Mouse (Mus musculus) kidney, embryonic 14.5 days (tissue): ENCODE measurements around the gene Tmem60. TPM values are rescaled to one million over a fixed set of nuclear protein-coding genes. Genes with fewer than 3 reads are reported as not detected.

Experiments
- ATAC-seq: fragments of 200-750 bp; cut with Nextera tagmentation; 2 replicates; pipeline ENCODE4 v1.8.0; 2017; ENCODE audit warnings: moderate number of reproducible peaks, mild to moderate bottlenecking, moderate TSS enrichment, moderate library complexity; ENCODE audit not compliant: low FRiP score, low TSS enrichment
- H3K27ac ChIP-seq: fragments of 300-500 bp; sonication (generic); 2 replicates; pipeline ENCODE4 v1.5.1; 2014; ENCODE audit warnings: low read depth, mild to moderate bottlenecking, low read length, moderate library complexity, mixed read lengths
- H3K27me3 ChIP-seq: fragments of 300-500 bp; sonication (generic); 2 replicates; pipeline ENCODE4 v1.6.1; 2014; ENCODE audit warnings: mild to moderate bottlenecking, low read length; ENCODE audit not compliant: control insufficient read depth, insufficient read depth
- H3K36me3 ChIP-seq: fragments of 300-500 bp; sonication (generic); 2 replicates; pipeline ENCODE4 v1.6.1; 2014; ENCODE audit warnings: low read length, mixed read lengths; ENCODE audit not compliant: control insufficient read depth, insufficient read depth
- H3K4me1 ChIP-seq: fragments of 300-500 bp; sonication (generic); 2 replicates; pipeline ENCODE4 v1.6.1; 2014; ENCODE audit warnings: low read length, mixed read lengths; ENCODE audit not compliant: control insufficient read depth, insufficient read depth
- H3K4me2 ChIP-seq: fragments of 300-500 bp; sonication (generic); replicated peaks from 2 replicates; pipeline ENCODE4 v1.6.1; 2014; ENCODE audit warnings: low read depth, mild to moderate bottlenecking, low read length
- H3K4me3 ChIP-seq: fragments of 300-500 bp; sonication (generic); 2 replicates; pipeline ENCODE4 v1.5.1; 2014; ENCODE audit warnings: mild to moderate bottlenecking, low read length
- H3K9ac ChIP-seq: fragments of 300-500 bp; sonication (generic); 2 replicates; pipeline ENCODE4 v1.6.1; 2014; ENCODE audit warnings: low read depth, mild to moderate bottlenecking, low read length, moderate library complexity
- H3K9me3 ChIP-seq: fragments of 300-500 bp; sonication (generic); 2 replicates; pipeline ENCODE4 v1.6.1; 2016; ENCODE audit warnings: low read length; ENCODE audit not compliant: control insufficient read depth
- WGBS: fragments of 180-500 bp; shearing (Covaris S2); extraction: QIAGEN DNeasy Blood & Tissue Kit; methylation state at CpG from one replicate; pipeline ENCODE4 v1.1.7; 2014; 5-methylcytosine and 5-hydroxymethylcytosine counted together
- polyA plus RNA-seq: library from polyadenylated mRNA; unstranded; fragments of >200 nt; fragmentation: Nextera tagmentation; extraction: Ambion mirVana; gene quantifications from 2 replicates; pipeline ENCODE4 v1.2.1, GENCODE M21; 2014

Gene Tmem60
- polyA plus RNA-seq, 1 experiment from 2014 or later, result 48.0 TPM

DNA sequence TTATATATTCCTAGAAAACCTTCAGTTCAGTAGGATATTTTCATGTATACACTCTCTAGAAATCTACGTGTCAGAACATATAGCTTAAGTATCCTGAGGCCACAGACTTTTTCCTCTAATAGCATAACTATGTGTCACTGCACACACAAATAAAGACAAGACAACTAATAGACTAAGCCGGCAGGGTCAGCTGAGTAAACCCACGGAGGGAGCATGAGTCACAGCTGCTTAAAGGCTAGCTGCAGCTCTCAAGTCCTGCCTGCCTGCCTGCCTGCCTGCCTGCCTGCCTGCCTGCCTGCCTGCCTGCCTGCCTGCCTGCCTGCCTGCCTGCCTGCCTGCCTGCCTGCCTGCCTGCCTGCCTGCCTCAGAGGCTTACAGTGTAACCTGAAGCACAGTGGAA is 43.5 kb downstream of the Tmem60 start:
- H3K4me3 ChIP-seq, result no peak overlapping the region
- 77% methylated on average over 3 of the region's 3 CpGs for whole genome bisulfite sequencing

GRCm38 (mm10) chr5:20929669-20930151 is 47.7 kb downstream of the Tmem60 start:
- H3K9me3 ChIP-seq, result no peaks in the 10 kb centered on the region
- H3K4me1 ChIP-seq, result no peaks in the 10 kb centered on the region
- H3K36me3 ChIP-seq, result no peaks in the 10 kb centered on the region
- H3K4me2 ChIP-seq, result no peak overlapping the region
- H3K9ac ChIP-seq, result no peak overlapping the region
- H3K27ac ChIP-seq, result no peak overlapping the region
- no peak overlapping the region for H3K4me3 ChIP-seq
- no peak for ATAC-seq
- 50% methylated on average over 6 of the region's 6 CpGs for WGBS
- H3K27me3 ChIP-seq, result no peaks in the 10 kb centered on the region

More for the DNA sequence above, 43.5 kb downstream of the Tmem60 start:
- Histone ChIP-seq H3K27ac (no peak overlapping the region), H3K9ac (no peak overlapping the region), H3K9me3 (no peaks in the 10 kb centered on the region), H3K4me1 (no peaks in the 10 kb centered on the region), H3K27me3 (no peaks in the 10 kb centered on the region), H3K4me2 (no peak overlapping the region), H3K36me3 (no peaks in the 10 kb centered on the region)
- ATAC-seq, result no peak

DNA sequence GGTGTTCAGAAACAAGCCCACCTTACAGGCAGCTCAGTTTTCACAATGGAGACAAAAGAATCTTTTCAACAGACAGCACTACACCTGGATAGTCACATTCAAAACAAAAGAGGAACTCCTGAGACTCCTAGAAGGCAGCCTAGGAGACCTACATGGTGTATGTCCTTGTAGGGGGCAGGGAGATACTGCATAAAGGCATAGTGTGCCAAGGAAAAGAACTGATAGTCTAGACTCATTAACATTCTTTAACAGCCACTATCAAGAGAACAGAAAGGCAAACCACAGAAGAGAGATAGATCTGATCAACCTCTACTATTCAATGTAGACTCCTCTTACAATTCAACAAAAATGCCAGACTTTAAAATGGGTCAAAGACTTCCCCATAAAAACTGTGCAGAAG is 48.4 kb downstream of the Tmem60 start:
- no peaks in the 10 kb centered on the region for H3K27me3 ChIP-seq
- no peak for ATAC-seq
- no peaks in the 10 kb centered on the region for H3K36me3 ChIP-seq
- H3K4me3 ChIP-seq, result no peak overlapping the region
- H3K4me2 ChIP-seq, result no peak overlapping the region
- no peak overlapping the region for H3K27ac ChIP-seq
- H3K4me1 ChIP-seq, result no peaks in the 10 kb centered on the region
- H3K9ac ChIP-seq, result no peak overlapping the region
- no peaks in the 10 kb centered on the region for H3K9me3 ChIP-seq

DNA sequence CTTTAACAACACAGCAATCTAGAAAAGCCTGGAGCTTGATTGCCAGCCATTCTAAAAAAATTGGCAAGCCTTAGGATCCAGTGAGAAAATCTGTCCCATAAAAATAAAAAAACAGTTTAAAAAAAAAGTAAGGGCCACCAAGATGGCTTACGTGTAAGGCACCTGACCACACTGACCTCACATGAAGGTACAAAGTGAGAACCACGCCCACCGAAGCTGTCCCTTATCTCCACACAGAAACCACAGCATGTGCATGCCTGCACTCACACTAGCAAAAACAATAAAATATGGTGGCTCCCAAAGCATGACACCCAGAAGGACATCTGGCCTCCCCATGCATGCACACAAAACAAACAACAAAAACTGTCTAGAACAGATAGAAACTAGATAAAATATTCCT is 49.3 kb downstream of the Tmem60 start:
- no peak overlapping the region for H3K27ac ChIP-seq
- no peak overlapping the region for H3K9ac ChIP-seq
- no peaks in the 10 kb centered on the region for H3K4me1 ChIP-seq
- no peaks in the 10 kb centered on the region for H3K27me3 ChIP-seq
- no peak for ATAC-seq
- no peak overlapping the region for H3K4me2 ChIP-seq
- no peaks in the 10 kb centered on the region for H3K9me3 ChIP-seq
- H3K36me3 ChIP-seq, result no peaks in the 10 kb centered on the region
- 91% methylated on average over 3 of the region's 3 CpGs for WGBS
- no peak overlapping the region for H3K4me3 ChIP-seq

DNA sequence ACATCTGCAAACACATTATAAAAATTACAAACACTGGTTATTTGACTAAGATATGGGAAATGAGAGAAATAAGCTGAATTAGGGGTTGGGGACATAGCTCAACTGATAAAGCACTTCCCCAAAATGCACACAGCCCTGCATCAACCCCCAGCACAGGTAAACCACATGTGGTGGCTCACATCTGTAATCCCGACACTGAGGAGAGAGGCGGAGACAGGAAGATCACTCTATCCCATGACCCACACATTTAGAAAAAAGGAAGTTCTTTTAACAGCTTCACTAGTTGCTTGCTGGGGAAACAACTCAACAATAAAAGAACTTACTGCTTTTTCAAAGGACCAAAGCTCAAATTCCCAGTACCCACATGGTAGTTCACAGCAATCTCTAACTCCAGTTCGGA is 50.6 kb downstream of the Tmem60 start:
- WGBS, result 89% methylated on average over 3 of the region's 3 CpGs
- H3K36me3 ChIP-seq, result no peaks in the 10 kb centered on the region
- ATAC-seq, result no peak
- H3K4me3 ChIP-seq, result no peak overlapping the region
- no peak overlapping the region for H3K9ac ChIP-seq
- no peak overlapping the region for H3K4me2 ChIP-seq
- H3K27ac ChIP-seq, result no peak overlapping the region
- H3K4me1 ChIP-seq, result no peaks in the 10 kb centered on the region
- no peaks in the 10 kb centered on the region for H3K27me3 ChIP-seq
- H3K9me3 ChIP-seq, result no peaks in the 10 kb centered on the region

- no peak for ATAC-seq
- 52% methylated on average over 5 of the region's 5 CpGs for WGBS
- H3K36me3 ChIP-seq, result no peaks in the 10 kb centered on the region
- no peaks in the 10 kb centered on the region for H3K27me3 ChIP-seq
- no peak overlapping the region for H3K27ac ChIP-seq
- peaks cover 10% of the 10 kb centered on the region for H3K4me1 ChIP-seq
- no peak overlapping the region for H3K4me2 ChIP-seq
- H3K9me3 ChIP-seq, result no peaks in the 10 kb centered on the region
- H3K9ac ChIP-seq, result no peak overlapping the region
- H3K4me3 ChIP-seq, result no peak overlapping the region
These were observed 53.9 kb downstream of the Tmem60 start for GRCm38 (mm10) chr5:20935934-20936333.

Other genes with a start within 250 kb of the Tmem60 start
- gene Phtf2, start 67 bp upstream of the Tmem60 start, polyA plus RNA-seq, result 8.2 and 18.9 TPM in 2 replicates
- 9.3 and 9.8 TPM in 2 replicates for gene Rsbn1l, start 74.2 kb downstream of the Tmem60 start, polyA plus RNA-seq
- gene Ptpn12, start 173.7 kb downstream of the Tmem60 start, polyA plus RNA-seq, result 30.8 and 36.9 TPM in 2 replicates